Mouse (Mus musculus): Measurements from ENCODE around the gene Ctla4. TPM values are rescaled to one million over a fixed set of nuclear protein-coding genes. Genes with fewer than 3 reads are reported as not detected.

Ctla4 gene
- polyA plus RNA-seq, 1 experiment from 2014 or later = not detected

GRCm38 (mm10) chr1:60945633-60946401, 59.0 kb downstream of the Ctla4 start:
- ATAC-seq (ENCODE audit: insufficient number of reproducible peaks, low FRiP score, low TSS enrichment, low read depth) = no peak
- Histone ChIP-seq H3K4me2 (replicated peaks) (no peak overlapping the region), H3K27me3 (no peaks in the 10 kb centered on the region), H3K4me1 (no peaks in the 10 kb centered on the region), H3K36me3 (no peaks in the 10 kb centered on the region), H3K27ac (replicated peaks) (no peak overlapping the region), H3K9me3 (replicated peaks) (no peaks in the 10 kb centered on the region), H3K9ac (no peak overlapping the region), H3K4me3 (replicated peaks) (no peak overlapping the region)
- 87% methylated on average over 8 of the region's 8 CpGs for WGBS

DNA sequence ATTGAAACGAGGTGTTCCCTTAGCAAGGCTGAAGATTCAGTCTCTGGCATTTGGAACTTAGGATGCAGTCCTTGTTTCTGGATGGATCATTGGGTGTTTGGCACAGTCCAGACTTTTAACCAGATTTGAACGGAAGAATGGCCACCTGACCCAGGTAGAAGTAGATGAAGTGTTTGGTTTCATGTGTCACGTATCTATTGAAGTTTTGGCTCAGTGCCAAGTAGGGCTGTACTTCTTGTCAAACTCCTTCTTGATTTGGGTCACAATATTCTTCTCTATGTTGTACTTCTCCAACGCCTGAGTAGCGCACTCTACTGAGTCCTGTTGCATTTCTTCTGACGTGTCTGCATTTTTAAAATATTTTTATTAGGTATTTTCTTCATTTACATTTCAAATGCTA, 61.3 kb downstream of the Ctla4 start:
- no peak overlapping the region for H3K9ac ChIP-seq
- H3K4me1 ChIP-seq = no peaks in the 10 kb centered on the region
- no peak for ATAC-seq (ENCODE audit: insufficient number of reproducible peaks, low FRiP score, low TSS enrichment, low read depth)
- H3K27ac ChIP-seq (replicated peaks) = no peak overlapping the region
- H3K4me3 ChIP-seq (replicated peaks) = no peak overlapping the region
- H3K36me3 ChIP-seq = no peaks in the 10 kb centered on the region
- 61% methylated on average over 6 of the region's 6 CpGs for WGBS
- H3K9me3 ChIP-seq (replicated peaks) = no peaks in the 10 kb centered on the region
- no peaks in the 10 kb centered on the region for H3K27me3 ChIP-seq
- H3K4me2 ChIP-seq (replicated peaks) = no peak overlapping the region

DNA sequence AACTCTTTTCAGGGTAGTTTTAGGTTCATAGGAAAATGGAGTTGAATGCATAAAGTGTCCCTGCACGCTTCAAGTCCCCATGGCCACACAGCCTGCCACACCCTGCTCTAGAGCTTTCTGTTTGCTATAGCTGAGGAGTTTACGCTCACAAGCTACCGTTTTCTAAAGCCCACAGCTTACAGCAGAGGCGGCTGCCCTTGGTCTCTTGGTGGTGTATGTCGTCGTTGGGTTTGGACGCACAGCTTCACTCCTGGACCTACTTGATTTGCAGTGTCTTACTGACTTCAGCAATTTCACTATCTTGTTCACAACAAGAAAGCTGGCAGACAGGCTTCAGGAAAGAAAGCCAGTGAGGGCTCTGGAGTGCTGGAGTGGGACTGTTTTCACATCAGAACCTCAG, 66.2 kb downstream of the Ctla4 start:
- H3K36me3 ChIP-seq = no peaks in the 10 kb centered on the region
- WGBS = 70% methylated on average over 7 of the region's 7 CpGs
- ATAC-seq (ENCODE audit: insufficient number of reproducible peaks, low FRiP score, low TSS enrichment, low read depth) = no peak

GRCm38 (mm10) chr1:60953686-60954085, 66.9 kb downstream of the Ctla4 start:
- no peak for ATAC-seq (ENCODE audit: insufficient number of reproducible peaks, low FRiP score, low TSS enrichment, low read depth)
- H3K4me2 ChIP-seq (replicated peaks) = no peak overlapping the region
- WGBS = 81% methylated on average over 7 of the region's 7 CpGs
- no peaks in the 10 kb centered on the region for H3K36me3 ChIP-seq
- H3K9ac ChIP-seq = no peak overlapping the region
- H3K27me3 ChIP-seq = no peaks in the 10 kb centered on the region
- no peaks in the 10 kb centered on the region for H3K4me1 ChIP-seq
- no peak overlapping the region for H3K27ac ChIP-seq (replicated peaks)
- no peak overlapping the region for H3K4me3 ChIP-seq (replicated peaks)
- H3K9me3 ChIP-seq (replicated peaks) = no peaks in the 10 kb centered on the region

More for the DNA sequence above, 66.2 kb downstream of the Ctla4 start:
- H3K4me2 ChIP-seq (replicated peaks) = no peak overlapping the region
- H3K9ac ChIP-seq = no peak overlapping the region
- no peak overlapping the region for H3K27ac ChIP-seq (replicated peaks)
- no peaks in the 10 kb centered on the region for H3K4me1 ChIP-seq
- no peaks in the 10 kb centered on the region for H3K27me3 ChIP-seq
- no peak overlapping the region for H3K4me3 ChIP-seq (replicated peaks)
- no peaks in the 10 kb centered on the region for H3K9me3 ChIP-seq (replicated peaks)

- H3K9ac ChIP-seq = no peak overlapping the region
- H3K27me3 ChIP-seq = no peaks in the 10 kb centered on the region
- no peaks in the 10 kb centered on the region for H3K4me1 ChIP-seq
- H3K9me3 ChIP-seq (replicated peaks) = no peaks in the 10 kb centered on the region
- H3K36me3 ChIP-seq = no peaks in the 10 kb centered on the region
- H3K4me2 ChIP-seq (replicated peaks) = no peak overlapping the region
- H3K4me3 ChIP-seq (replicated peaks) = no peak overlapping the region
- H3K27ac ChIP-seq (replicated peaks) = no peak overlapping the region
- WGBS = 42% methylated on average over 2 of the region's 2 CpGs
- no peak for ATAC-seq (ENCODE audit: insufficient number of reproducible peaks, low FRiP score, low TSS enrichment, low read depth)
Measured at GRCm38 (mm10) chr1:60954759-60955158, 68.0 kb downstream of the Ctla4 start.

DNA sequence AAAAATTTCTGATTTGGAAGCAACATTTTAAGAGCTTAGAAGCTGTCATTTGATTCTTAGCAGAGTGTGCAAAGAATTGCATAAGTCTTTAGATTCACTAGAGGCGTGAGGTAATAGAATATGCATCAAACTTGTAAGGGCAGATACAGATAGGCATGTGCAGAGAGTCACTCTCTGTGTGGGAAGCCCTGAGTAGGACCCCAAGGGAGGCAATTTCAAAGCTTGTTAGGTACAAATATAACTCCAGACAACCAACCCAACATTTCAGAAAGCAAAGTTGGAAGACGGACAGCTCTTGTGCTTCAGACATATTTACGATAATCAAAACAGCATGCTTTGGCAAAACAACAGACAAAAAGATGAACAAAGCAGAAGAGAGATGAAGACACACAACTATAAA, 68.4 kb downstream of the Ctla4 start:
- 70% methylated on average over 3 of the region's 3 CpGs for WGBS
- H3K27me3 ChIP-seq = no peaks in the 10 kb centered on the region
- no peak for ATAC-seq (ENCODE audit: insufficient number of reproducible peaks, low FRiP score, low TSS enrichment, low read depth)

GRCm38 (mm10) chr1:60956196-60956595, 69.4 kb downstream of the Ctla4 start:
- Histone ChIP-seq H3K4me3 (replicated peaks) (no peak overlapping the region), H3K9ac (no peak overlapping the region), H3K27ac (replicated peaks) (no peak overlapping the region), H3K27me3 (no peaks in the 10 kb centered on the region), H3K4me2 (replicated peaks) (no peak overlapping the region), H3K4me1 (no peaks in the 10 kb centered on the region), H3K36me3 (no peaks in the 10 kb centered on the region), H3K9me3 (replicated peaks) (no peaks in the 10 kb centered on the region)
- 89% methylated on average over 6 of the region's 6 CpGs for WGBS
- no peak for ATAC-seq (ENCODE audit: insufficient number of reproducible peaks, low FRiP score, low TSS enrichment, low read depth)

More for the DNA sequence above, 68.4 kb downstream of the Ctla4 start:
- no peak overlapping the region for H3K4me3 ChIP-seq (replicated peaks)
- H3K4me1 ChIP-seq = no peaks in the 10 kb centered on the region
- H3K4me2 ChIP-seq (replicated peaks) = no peak overlapping the region
- H3K27ac ChIP-seq (replicated peaks) = no peak overlapping the region
- no peaks in the 10 kb centered on the region for H3K36me3 ChIP-seq
- no peaks in the 10 kb centered on the region for H3K9me3 ChIP-seq (replicated peaks)
- H3K9ac ChIP-seq = no peak overlapping the region

- Histone ChIP-seq H3K27ac (replicated peaks) (no peak overlapping the region), H3K9me3 (replicated peaks) (no peaks in the 10 kb centered on the region), H3K4me2 (replicated peaks) (no peak overlapping the region), H3K36me3 (no peaks in the 10 kb centered on the region), H3K9ac (no peak overlapping the region), H3K27me3 (no peaks in the 10 kb centered on the region), H3K4me1 (no peaks in the 10 kb centered on the region), H3K4me3 (replicated peaks) (no peak overlapping the region)
- WGBS = 82% methylated on average over 1 of the region's 1 CpGs
- ATAC-seq (ENCODE audit: insufficient number of reproducible peaks, low FRiP score, low TSS enrichment, low read depth) = no peak
Measured at GRCm38 (mm10) chr1:60958287-60958686, 71.5 kb downstream of the Ctla4 start.

GRCm38 (mm10) chr1:60959246-60959645, 72.4 kb downstream of the Ctla4 start:
- H3K9me3 ChIP-seq (replicated peaks) = no peaks in the 10 kb centered on the region
- H3K9ac ChIP-seq = no peak overlapping the region
- no peaks in the 10 kb centered on the region for H3K4me1 ChIP-seq
- no peaks in the 10 kb centered on the region for H3K36me3 ChIP-seq
- H3K27me3 ChIP-seq = no peaks in the 10 kb centered on the region
- H3K27ac ChIP-seq (replicated peaks) = no peak overlapping the region
- no peak overlapping the region for H3K4me2 ChIP-seq (replicated peaks)
- WGBS = 74% methylated on average over 4 of the region's 4 CpGs
- ATAC-seq (ENCODE audit: insufficient number of reproducible peaks, low FRiP score, low TSS enrichment, low read depth) = no peak
- no peak overlapping the region for H3K4me3 ChIP-seq (replicated peaks)

DNA sequence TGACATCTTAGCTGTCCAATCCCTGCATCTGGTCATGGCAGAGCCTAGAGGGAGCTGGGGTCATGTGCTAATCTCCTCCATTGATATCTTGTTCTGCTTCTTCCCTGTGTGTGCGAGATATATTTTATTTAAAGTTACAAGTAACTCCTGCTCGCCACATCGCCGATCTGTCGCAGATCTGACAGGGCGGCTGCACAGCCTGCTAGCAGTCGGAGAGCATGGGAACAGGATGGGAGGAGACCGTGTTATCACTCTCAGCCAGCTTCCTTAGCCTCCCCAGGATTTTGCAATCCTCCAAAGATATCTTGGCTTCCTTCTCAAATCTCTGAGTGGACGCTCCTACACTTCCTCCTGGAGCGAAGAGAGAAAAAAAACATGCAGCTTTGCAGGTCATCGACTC, 73.7 kb downstream of the Ctla4 start:
- Histone ChIP-seq H3K27ac (replicated peaks) (no peak overlapping the region), H3K36me3 (no peaks in the 10 kb centered on the region), H3K4me3 (replicated peaks) (no peak overlapping the region), H3K4me2 (replicated peaks) (no peak overlapping the region), H3K9ac (no peak overlapping the region), H3K4me1 (no peaks in the 10 kb centered on the region), H3K27me3 (no peaks in the 10 kb centered on the region), H3K9me3 (replicated peaks) (no peaks in the 10 kb centered on the region)
- WGBS = 75% methylated on average over 11 of the region's 11 CpGs
- no peak for ATAC-seq (ENCODE audit: insufficient number of reproducible peaks, low FRiP score, low TSS enrichment, low read depth)

GRCm38 (mm10) chr1:60961080-60961479, 74.3 kb downstream of the Ctla4 start:
- Histone ChIP-seq H3K9ac (no peak overlapping the region), H3K27me3 (no peaks in the 10 kb centered on the region), H3K4me2 (replicated peaks) (no peak overlapping the region), H3K4me3 (replicated peaks) (no peak overlapping the region), H3K36me3 (no peaks in the 10 kb centered on the region), H3K4me1 (no peaks in the 10 kb centered on the region), H3K27ac (replicated peaks) (no peak overlapping the region), H3K9me3 (replicated peaks) (no peaks in the 10 kb centered on the region)
- WGBS = 15% methylated on average over 4 of the region's 4 CpGs
- ATAC-seq (ENCODE audit: insufficient number of reproducible peaks, low FRiP score, low TSS enrichment, low read depth) = no peak

- Histone ChIP-seq H3K4me1 (no peaks in the 10 kb centered on the region), H3K9me3 (replicated peaks) (no peaks in the 10 kb centered on the region), H3K4me2 (replicated peaks) (no peak overlapping the region), H3K27me3 (no peaks in the 10 kb centered on the region), H3K4me3 (replicated peaks) (no peak overlapping the region), H3K36me3 (no peaks in the 10 kb centered on the region), H3K27ac (replicated peaks) (no peak overlapping the region), H3K9ac (no peak overlapping the region)
- WGBS = 86% methylated on average over 4 of the region's 4 CpGs
- ATAC-seq (ENCODE audit: insufficient number of reproducible peaks, low FRiP score, low TSS enrichment, low read depth) = no peak
Measured at GRCm38 (mm10) chr1:60962095-60962494, 75.3 kb downstream of the Ctla4 start.

All from embryonic facial prominence, embryonic 15.5 days (tissue).